In genomic region chr9:118585998-118586397, GRCm38 (mm10) we compare ENCODE assay signal across 25 mouse cellular contexts.
"Had no signal": no experiment of that assay in that cellular context is flagged by ENCODE, and none has a peak within 500 bp of the region (broad histone marks: within the 10 kb centered on the region; RNA-seq: fewer than 3 reads in every experiment).

No protein-coding gene starts in this region.

- ATAC-seq: hindbrain, embryonic 16.5 days; inflammation-experienced regulatory T-cells, adult 6 months; intestine, embryonic 15.5 days; intestine, postnatal 0 days had no signal

- H3K9ac ChIP-seq: heart, embryonic 12.5 days; hindbrain, embryonic 12.5 days; hindbrain, embryonic 14.5 days; intestine, embryonic 15.5 days; limb, embryonic 13.5 days; limb, embryonic 15.5 days; liver, embryonic 14.5 days had no signal

- H3K4me2 ChIP-seq: heart, embryonic 12.5 days; hindbrain, embryonic 12.5 days; hindbrain, embryonic 14.5 days; intestine, embryonic 15.5 days; limb, embryonic 13.5 days; limb, embryonic 15.5 days had no signal

- H3K27me3 ChIP-seq: heart, embryonic 12.5 days; hindbrain, embryonic 12.5 days; intestine, embryonic 15.5 days; limb, embryonic 13.5 days; limb, embryonic 15.5 days had no signal

- H3K27ac ChIP-seq: gastrocnemius, adult 2 months; heart, adult 2 months; hindbrain, embryonic 10.5 days; hindbrain, embryonic 12.5 days; hindbrain, embryonic 14.5 days; intestine, embryonic 15.5 days; layer of hippocampus, adult 2 months; limb, embryonic 13.5 days; limb, embryonic 15.5 days; liver, embryonic 14.5 days had no signal

- DNase-seq: gastrocnemius, adult 2 months; gastrocnemius, postnatal 10 days; gastrocnemius, postnatal 36 days; heart, adult 11 months; heart, adult 2 months; heart, postnatal 10 days; heart, postnatal 4 days; kidney, adult 18-20 months; kidney, adult 8-10 months; kidney, postnatal 10 days; kidney, postnatal 25 days; kidney, postnatal 4 days; left cerebral cortex, postnatal 4 days had no signal

- H3K9me3 ChIP-seq: heart, embryonic 12.5 days; hindbrain, embryonic 10.5 days; hindbrain, embryonic 12.5 days; intestine, embryonic 15.5 days; limb, embryonic 13.5 days; limb, embryonic 15.5 days had no signal

- H3K4me3 ChIP-seq: gastrocnemius, adult 2 months; heart, adult 2 months; heart, embryonic 12.5 days; hindbrain, embryonic 10.5 days; hindbrain, embryonic 12.5 days; intestine, embryonic 15.5 days; layer of hippocampus, adult 2 months; limb, embryonic 13.5 days; limb, embryonic 15.5 days had no signal
